Mouse (Mus musculus) brain, embryonic 18.5 days (tissue): Measurements from ENCODE around the gene Zzef1.

Experiments used
- DNase-seq: peaks from one replicate; pipeline ENCODE4 v3.0.0-alpha.2; 2012; ENCODE audit warnings: low read depth, low spot score

Zzef1 gene

DNA sequence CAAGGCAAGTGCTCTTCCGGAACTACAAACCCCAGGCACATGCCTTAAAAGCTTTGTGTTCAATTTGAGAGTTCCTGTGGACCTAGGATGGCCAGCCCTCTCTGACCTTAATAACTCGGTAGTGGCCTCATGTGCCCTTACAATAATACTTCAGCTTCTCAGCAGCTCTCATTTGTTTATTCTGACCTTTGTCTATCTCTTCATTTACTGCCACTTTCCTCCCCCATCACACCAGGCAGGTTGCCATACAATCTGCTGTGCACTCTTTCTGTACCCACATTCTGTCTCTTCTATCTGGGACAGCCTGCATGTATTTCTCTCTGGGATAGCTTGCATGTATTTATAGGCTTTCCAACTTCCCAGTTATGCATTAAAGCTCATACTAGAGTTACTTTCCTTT is 10.5 kb downstream of the Zzef1 start:
- DNase-seq: no peak

DNA sequence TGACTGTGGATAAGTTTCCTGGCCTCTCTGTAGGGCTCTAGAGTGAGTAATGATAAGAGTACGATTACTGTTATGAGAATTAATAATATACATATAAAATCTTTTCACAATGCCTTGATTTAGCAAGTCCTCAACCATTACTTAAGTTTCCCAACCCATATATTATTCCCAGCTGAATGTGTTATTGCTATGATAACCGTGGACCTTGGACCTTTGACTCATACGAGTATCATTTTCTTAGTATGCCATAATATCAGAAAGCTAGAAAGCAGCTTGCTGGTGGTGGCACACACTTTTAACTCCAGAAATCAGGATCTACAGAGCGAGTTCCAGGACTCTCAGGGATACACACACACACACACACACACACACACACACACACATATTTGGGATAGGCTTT is 12.0 kb downstream of the Zzef1 start:
- DNase-seq: no peak

DNA sequence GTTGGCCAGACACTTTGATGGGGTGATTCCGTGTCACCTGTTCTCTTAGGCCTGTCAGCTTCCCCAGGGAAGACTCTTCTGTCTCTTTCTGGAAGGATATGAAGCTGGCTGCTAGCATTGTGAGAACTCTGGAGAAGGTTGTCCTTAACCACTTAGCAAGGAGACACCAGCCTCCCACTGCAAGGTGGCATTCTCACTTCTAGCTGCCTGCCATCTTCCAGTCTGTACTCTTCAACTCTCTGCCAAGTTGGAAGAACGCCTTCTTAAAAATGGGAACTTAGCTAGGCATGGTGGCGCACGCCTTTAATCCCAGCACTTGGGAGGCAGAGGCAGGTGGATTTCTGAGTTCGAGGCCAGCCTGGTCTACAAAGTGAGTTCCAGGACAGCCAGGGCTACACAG is 17.7 kb downstream of the Zzef1 start:
- no peak for DNase-seq

DNA sequence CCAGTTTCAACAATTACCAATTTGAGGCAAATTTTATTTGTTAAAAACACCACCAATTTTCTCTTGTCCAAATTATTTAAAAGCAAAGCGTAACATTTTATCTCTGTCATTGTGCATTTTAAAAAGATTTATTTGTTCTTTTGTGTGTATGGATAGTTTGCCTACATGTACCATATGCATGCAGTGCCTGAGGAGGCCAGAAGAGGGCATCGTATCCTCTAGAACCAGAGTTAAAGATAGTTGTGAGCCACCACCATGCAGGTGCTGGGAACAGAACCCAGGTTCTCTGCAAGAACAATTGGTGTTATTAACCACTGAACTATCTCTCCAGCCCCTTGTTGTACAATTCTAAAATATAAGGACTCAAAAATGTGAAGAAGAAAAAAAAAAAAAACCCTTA is 18.2 kb downstream of the Zzef1 start:
- DNase-seq: no peak

DNA sequence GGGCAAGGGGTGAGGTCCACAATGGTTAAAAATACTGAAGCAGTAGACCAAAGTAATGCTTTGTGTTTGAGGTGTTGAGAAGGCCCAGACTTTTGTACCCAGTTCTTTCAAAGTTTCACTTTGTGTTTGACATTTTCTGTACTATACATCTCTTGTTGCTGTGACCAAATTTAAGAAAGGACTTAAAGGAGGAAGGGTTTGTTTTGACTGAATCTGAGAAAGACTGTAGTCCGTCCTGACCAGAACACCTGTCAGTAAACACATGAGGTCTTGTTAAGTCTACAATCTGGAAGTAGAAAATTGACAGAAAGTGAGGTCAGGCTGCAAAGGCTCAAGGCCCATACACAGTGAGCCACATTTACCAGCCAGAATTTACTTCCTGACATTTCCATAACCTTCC is 20.8 kb downstream of the Zzef1 start:
- no peak for DNase-seq

DNA sequence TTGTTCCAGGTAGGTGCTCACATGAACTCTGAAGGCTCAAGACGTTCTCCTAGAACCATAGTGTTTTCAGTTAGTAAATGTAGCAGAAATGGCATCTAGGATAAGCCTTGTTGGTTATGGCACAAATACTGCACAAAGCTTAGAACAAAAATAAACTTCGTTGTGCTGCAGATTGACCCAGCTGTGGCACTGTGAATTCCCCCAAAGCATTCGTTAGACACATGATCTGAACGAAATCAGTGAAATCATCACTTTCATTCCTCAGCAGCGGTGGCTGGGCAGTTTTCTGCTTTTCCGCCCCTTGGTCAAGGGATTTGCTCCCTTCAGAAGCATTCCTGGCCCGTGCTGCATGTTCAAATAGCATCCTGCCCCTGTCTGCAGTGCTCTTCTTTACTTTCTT is 22.0 kb downstream of the Zzef1 start:
- DNase-seq: no peak

DNA sequence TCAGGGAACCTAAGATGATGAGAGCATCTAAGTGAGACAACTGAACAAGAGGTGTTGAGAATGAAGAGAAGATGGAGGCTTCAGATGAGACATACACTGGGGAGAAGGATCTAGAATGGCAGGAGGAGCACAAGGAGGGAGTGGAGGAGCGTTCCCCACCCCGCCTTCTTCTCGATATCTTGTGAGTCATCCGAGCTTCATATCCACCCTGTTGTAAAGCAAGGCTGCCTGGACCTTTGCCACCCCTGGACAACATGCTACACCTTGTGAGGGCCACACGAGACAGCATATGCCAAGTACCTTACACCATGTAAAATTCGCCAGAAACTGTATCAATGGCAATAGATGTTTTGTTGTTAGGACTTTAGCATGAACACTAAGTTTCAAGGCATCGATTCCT is 25.0 kb downstream of the Zzef1 start:
- DNase-seq: no peak

DNA sequence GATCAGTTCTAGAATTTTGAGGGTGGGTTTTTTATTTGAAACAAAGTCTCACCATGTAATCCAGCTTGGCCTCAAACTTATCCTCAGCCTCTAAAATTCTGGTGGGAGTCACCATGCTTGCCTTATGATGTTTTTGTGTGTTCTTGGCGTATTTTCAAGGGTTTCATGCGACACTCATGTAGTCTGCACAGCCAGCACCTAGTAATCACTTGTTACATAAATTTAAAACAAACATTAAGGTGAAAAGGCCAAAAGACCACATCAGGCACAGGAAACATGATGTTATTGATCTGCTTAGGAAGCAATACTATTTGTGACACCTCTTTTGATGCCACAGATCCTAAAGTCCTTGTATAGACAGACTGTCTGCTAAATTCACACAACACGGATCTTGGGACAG is 33.8 kb downstream of the Zzef1 start:
- DNase-seq: no peak

DNA sequence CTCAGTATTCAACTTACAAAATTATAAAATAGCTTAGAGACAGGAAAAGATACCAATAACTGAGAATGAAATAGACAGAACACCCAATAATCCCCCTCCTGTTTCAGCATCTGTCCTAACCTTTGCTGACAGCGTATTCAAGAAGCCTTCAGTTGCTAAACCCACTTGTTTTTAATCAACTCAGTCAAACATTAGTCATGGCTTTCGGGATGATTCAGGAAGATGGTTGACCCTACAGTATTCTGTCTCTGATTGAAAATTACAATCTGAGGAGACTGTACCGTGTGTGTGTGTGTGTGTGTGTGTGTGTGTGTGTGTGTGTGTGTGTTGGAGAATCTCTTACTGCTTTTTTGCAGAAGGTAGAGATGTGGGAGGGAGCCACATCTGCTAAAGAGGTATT is 46.7 kb downstream of the Zzef1 start:
- DNase-seq: no peak

DNA sequence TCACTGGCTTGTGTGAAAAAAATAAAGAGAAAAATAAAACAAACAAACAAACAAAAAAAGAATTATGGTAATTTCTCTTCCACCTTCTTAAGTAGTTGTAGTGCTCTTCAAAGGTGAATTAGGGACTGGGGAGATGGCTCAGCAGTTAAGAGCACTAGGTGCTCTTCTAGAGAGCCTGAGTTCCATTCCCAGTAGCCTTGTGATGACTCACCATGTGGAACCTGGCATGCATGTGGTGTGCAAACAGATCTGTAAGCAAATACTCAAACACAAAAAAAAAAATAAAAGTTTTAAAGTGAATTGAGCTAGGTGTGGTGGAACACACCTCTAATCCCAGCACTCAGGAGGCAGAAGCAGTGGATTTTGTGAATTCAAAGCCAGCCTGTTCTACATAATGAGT is 47.5 kb downstream of the Zzef1 start:
- no peak for DNase-seq

DNA sequence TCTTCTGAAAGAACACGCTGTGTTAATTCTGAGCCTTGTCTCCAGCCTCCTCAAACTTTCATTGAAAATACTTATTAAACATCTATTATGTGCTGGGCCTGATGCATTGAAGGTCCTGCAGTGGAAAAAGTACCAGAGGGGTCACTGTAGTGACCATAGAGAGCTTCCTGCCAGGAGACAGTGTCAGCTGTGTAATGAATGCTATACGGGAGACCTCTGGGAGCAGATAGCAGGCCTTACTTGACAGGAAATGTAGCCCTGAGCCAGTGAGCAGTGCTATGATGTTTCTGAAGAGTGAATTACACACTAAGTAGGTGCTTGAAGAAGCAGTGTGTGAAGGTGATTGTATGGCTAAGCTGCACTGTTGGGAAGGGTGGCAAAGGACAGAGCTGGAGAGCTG is 49.5 kb downstream of the Zzef1 start:
- DNase-seq: no peak

DNA sequence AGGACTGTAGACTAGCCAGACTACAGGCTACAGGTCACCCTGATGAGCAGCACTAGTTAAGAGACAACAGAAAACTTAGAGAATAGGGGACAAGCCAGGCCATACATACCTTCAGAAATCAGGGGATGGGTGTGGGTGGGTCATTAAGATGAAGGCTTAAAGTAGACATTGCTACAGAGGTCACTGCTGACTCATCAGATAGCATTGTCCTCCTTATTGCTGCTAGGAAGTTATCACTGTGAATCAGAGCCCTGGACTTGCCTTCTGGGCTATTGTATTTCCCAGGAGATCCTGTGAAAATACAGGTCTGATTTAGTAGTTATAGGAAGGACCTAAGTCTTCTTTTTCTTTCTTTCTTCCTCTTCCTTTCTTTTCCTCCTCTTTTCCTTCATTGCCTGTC is 50.7 kb downstream of the Zzef1 start:
- DNase-seq: no peak

DNA sequence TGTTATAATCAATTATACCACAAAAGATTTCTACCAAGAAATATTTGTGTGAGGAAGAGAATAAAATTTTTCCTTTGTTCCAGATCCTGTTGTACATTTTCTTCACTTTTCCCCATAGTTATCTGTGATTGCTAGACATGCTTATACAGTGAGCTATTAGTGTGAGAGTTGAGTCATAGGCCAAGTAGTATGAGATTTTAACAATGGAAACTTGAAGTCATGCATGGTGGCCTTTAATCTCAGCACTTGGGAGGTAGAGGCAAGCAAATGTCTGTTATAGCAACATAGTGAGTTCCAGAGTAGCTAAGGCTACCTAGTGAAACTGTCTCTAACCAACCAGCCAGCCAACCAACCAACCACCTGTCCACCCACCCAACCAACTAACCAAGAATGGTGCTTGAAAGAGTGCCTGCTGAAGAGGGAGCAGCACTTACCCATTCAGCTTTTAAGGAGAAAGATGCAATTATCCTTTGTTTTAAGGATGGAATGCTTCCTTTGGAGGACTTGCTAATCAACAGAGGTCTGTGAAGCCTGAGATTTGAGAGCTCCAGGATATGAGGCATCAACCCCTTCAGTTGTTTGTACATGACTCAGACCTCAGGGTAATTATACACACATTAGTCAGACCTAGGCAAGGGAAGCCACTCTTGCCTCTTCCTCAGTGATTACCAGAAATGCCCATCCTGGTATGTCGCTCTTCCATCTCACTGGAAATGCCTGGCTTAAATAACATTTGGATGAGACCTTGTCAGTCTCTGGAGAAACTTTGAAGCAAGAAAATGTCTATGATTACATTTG is 52.0 kb downstream of the Zzef1 start:
- no peak for DNase-seq

DNA sequence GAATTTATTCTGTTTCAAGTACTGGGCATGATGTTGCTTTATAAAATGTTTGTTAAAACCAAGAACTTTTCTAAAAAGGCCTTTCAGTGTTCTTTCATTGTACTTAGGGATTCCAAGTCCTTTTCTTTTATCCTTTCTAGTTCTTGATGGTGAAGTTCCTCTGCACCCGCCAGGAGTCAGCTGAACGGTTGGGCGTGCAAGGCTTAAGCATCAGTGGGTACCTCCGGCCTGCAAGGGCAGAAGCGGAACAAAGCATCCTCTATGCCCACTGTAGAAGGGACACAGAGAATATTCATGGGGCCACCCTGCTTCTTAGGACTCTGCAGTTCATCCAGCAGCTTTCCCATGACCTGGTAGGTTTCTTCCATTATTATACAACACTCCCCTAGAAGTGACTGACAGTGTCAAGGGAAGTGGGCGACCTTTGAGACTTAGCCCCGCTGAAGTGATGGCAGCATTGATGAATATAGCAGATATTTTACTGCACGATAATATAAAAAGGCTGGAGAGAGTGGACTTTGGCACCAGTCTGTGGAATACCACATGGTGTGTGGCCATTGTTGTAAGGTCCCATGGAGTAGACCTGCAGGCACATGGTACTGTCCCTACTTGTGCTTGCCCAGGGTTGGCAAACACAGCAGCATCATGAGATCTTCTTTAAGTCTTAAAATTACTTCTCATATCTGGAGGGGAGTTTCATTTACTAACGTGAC is 54.5 kb downstream of the Zzef1 start:
- no peak for DNase-seq

DNA sequence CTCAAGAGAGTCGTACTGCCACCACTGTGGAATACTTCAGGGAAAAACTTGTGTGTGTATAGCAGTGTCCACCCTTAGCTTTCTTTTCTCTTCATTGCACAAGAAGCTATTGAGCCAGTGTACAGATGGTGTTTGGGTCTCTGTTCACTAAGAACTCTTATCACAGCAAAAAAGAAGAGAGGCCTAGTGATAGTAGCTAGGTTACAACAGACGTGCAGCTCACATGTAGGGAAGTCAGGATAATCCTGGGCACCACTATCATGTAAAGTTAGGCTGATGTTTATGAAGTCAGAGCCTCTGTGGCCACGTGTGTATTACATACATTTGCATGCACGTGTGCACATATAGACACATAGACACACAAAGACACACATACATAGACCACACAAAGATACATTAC is 55.2 kb downstream of the Zzef1 start:
- DNase-seq: no peak

DNA sequence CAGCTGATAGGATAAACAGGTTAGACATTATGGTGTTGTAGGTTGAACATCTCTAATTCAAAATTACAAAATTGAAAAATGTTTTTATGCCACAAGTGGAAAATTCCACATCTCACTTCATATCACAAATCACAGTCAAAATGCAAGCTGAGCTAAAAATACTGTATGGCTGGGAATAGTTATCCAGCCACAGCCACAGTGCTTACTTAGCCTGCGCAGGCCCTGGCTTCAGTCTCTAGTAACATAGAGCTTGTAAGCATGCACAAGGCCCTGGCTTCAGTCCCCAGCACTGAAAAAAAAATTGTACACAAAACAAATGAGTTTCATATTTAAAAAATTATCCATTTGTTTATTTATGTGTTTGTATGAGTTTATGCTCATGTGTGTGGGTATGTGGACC is 56.1 kb downstream of the Zzef1 start:
- no peak for DNase-seq

DNA sequence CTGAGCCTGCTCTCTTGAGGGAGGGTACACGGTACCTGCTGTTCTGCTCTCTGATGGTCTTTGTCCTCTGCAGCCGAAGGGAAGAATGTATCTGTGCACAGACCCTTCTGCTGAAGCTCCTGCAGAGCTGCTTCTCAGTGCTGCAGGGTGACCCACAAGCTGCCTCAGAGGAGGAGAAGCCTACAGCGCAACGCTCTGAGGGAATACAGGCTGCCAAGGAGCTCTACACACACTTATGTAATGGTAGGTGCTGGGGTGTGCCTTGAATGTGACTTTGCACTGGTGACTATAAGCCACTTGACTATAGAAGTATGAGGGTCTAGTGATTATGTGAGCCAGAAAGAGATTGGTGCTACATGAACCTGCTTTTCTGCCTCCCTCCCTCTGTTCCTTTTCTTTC is 57.1 kb downstream of the Zzef1 start:
- no peak for DNase-seq

DNA sequence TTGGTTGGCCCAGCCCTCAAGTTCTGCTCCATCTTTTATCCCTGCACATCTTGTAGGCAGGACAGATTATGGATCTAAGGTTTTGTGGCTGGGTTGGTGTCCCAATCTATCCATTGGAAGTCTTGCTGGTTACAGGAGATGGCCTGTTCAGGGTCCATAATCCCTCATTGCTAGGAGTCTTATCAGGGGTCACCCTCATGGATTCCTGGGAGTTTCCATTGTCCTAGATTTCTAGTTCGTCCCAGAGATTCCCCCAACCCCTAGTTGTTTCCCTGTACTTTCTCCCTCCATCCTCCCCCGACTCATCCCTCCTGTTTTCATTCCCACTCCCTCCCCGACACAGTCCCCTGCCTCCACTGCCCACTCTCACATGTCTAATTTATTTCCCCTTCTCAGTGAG is 58.2 kb downstream of the Zzef1 start:
- no peak for DNase-seq

DNA sequence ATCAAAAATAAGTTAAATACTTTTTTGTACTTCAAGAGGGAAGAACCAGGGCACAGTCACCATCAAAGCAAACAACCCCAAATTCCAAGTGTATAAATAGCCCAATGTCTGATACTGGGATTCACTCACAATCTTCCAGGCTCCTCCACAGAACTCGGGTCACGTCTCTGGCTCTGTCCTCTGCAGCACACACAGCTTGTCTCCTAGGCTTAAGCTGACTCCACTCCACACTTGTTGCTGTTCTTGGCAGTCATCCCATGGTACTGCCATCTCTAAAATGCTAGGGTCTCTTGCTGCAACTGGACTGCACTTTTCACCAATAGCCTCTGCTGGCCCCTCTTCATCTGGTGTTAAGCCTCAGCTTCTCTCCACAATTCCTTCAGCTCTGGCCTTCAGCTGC is 60.7 kb downstream of the Zzef1 start:
- no peak for DNase-seq

DNA sequence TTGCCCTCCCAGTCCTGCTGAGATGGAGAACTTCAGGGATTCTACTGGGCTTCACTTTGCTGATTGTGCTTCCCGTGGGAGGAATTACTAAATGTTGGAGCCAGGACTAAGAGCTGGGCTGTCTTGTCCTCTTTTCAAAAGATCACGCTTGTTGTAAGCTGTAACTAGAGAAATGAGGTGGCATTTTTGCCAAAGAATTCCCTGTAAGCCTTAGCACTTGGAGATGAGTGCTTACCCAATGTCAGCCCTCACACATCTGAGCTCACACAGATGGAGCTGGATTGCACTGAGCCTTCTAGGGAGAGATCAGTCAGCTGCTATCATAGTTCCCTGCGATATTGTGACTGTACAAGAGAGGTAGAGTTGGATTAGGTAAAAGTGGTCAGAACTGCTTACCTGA is 65.2 kb downstream of the Zzef1 start:
- DNase-seq: no peak

DNA sequence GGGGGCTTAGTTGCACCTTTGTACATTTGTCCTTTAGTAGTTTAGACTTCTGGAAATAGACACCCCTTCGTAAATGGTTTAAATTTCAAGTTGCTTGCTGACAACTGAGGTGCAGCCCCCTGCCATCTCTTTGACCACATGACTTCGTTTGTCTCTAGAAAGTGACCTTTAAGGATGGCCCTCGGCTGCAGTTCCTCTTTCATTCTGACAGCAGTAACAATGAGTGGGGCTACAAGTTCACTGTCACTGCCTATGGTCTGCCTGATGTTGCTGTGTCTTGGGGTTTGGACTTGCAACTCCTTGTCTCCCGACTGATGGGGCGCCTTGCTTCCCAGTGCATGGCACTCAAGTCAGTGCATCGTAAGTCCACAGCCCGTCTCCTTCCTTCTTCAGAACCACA is 70.4 kb downstream of the Zzef1 start:
- DNase-seq: no peak

DNA sequence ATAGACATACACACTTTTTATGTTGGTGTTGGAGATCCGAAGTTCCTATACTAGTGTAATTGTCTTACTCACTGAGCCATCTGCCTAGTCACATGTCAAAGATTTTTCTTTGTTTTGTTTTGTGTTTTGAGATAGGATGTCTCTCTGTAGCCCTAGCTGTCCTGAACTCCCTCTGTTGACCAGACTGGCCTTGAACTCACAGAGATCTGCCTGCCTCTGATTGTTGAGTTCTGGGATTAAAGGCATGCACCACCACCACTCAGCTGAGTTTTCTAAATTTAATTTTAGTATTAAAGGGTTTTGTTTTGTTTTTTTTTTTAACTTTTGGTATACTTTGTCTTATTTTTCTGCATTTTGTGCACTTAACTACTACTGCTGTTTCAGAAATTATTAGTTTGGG is 76.0 kb downstream of the Zzef1 start:
- no peak for DNase-seq

DNA sequence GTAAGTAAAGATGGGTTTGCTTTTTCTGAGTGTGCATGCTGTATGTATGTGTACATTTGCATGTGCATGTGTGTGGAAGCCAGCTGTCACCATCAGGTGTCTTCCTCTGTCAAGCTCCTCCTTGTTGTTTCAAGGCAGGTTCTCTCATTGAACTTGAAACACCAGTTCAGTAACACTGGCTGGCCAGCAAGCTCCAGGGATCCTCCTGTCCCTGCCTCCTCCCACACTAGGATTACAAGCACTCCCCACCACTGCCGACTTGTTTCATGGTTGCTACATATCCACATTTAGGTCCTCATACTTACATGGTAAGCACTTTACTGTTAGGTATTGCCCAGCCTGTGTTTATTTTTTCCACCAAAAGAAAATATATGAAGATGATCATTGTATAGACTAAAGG is 96.6 kb downstream of the Zzef1 start:
- no peak for DNase-seq

DNA sequence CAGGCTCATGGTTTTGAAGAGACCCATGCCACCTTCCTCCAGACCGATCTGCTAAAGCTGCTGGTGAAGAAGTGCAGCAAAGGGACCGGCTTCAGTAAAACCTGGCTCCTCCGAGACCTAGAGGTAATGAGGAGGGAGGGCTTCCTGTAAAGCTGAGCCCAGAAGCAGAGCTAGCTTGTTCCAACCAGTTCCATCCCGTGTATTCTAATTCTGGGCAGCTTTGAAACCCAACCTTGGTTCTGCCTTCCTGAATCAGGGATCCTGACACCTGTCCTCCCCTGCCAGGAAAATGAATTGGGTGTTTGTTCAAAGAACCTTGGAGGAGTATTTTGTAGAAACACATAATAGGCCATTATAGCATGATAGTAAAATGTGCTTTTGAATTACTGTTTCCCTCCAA is 112.4 kb downstream of the Zzef1 start:
- no peak for DNase-seq
